Mouse (Mus musculus): Measurements from ENCODE around the gene Alk.

- TF ChIP-seq CTCF (IDR thresholded peaks at IDR 0.05; ENCODE audit: low read depth, low read length) (no peak), EP300 (IDR thresholded peaks at IDR 0.05; ENCODE audit: insufficient read depth, low read depth, low read length) (no peak), POLR2A (IDR thresholded peaks at IDR 0.05; ENCODE audit: insufficient read depth, low read length) (no peak)
Observed at GRCm38 (mm10) chr17:71965733-71966606, 638.5 kb downstream of the Alk start.
